Mouse (Mus musculus) embryonic facial prominence, embryonic 15.5 days (tissue): ENCODE data around the gene Nfatc2. TPM values are rescaled to one million over a fixed set of nuclear protein-coding genes. Genes with fewer than 3 reads are reported as not detected.
A peak's percentile ranks its signal among the peaks of the same experiment; 100 is the strongest.

Experiments
- ATAC-seq: fragments of 200-750 bp; cut with Nextera tagmentation; 2 replicates; pipeline ENCODE4 v1.8.0; 2017; ENCODE audit warnings: low read depth, moderate TSS enrichment; ENCODE audit not compliant: insufficient number of reproducible peaks, low FRiP score, low TSS enrichment
- H3K27ac ChIP-seq: fragments of 300-500 bp; sonication (generic); replicated peaks from 2 replicates; pipeline ENCODE4 v1.5.1; 2015; ENCODE audit warnings: mild to moderate bottlenecking, inconsistent platforms
- H3K27me3 ChIP-seq: fragments of 300-500 bp; sonication (generic); 2 replicates; pipeline ENCODE4 v1.6.1; 2015; ENCODE audit warnings: inconsistent platforms
- H3K36me3 ChIP-seq: fragments of 300-500 bp; sonication (generic); 2 replicates; pipeline ENCODE4 v1.6.1; 2015; ENCODE audit warnings: mild to moderate bottlenecking, inconsistent platforms
- H3K4me1 ChIP-seq: fragments of 300-500 bp; sonication (generic); 2 replicates; pipeline ENCODE4 v1.6.1; 2015; ENCODE audit warnings: inconsistent platforms
- H3K4me2 ChIP-seq: fragments of 300-500 bp; sonication (generic); replicated peaks from 2 replicates; pipeline ENCODE4 v1.6.1; 2015; ENCODE audit warnings: mild to moderate bottlenecking, inconsistent platforms
- H3K4me3 ChIP-seq: fragments of 300-500 bp; sonication (generic); replicated peaks from 2 replicates; pipeline ENCODE4 v1.5.1; 2015; ENCODE audit warnings: mild to moderate bottlenecking, inconsistent platforms
- H3K9ac ChIP-seq: fragments of 300-500 bp; sonication (generic); 2 replicates; pipeline ENCODE4 v1.6.1; 2015; ENCODE audit warnings: inconsistent platforms
- H3K9me3 ChIP-seq: fragments of 300-500 bp; sonication (generic); replicated peaks from 2 replicates; pipeline ENCODE4 v1.6.1; 2016; ENCODE audit warnings: inconsistent platforms
- WGBS: fragments of 180-500 bp; shearing (Covaris S2); methylation state at CpG from one replicate; pipeline ENCODE4 v1.1.7; 2015; 5-methylcytosine and 5-hydroxymethylcytosine counted together
- polyA plus RNA-seq: library from polyadenylated mRNA; unstranded; fragments of >200 nt; fragmentation: Nextera tagmentation; extraction: Ambion mirVana; gene quantifications from 2 replicates; pipeline ENCODE4 v1.2.1, GENCODE M21; 2015

The Nfatc2 gene
- polyA plus RNA-seq, 1 experiment from 2014 or later: 5.8 TPM

DNA sequence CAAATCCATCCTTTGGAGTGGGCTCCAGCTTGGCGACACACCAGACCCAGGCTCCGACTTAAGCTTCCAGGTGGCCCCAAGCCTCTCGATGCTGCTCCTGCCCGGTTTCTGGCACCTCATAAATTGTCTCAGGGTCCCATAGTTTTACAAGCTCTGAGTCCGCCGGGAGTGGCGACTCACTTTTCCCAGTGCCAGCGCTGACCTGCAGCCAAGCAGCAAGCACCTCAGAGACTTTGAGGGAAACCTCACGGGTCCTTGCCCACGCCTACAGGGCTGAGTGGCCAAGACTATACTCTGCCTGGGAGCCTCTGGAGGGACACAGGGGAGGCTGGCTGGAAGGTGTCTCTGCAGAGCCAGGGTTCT lies 74.0 kb downstream of the Nfatc2 start:
- Histone ChIP-seq H3K36me3 (0 out of 2 replicates have a peak, but pooled peaks cover 4% of the 10 kb centered on the region), H3K27ac (no peak overlapping the region), H3K4me3 (no peak overlapping the region), H3K4me2 (no peak overlapping the region), H3K9me3 (no peaks in the 10 kb centered on the region), H3K4me1 (peaks cover 24% of the 10 kb centered on the region), H3K27me3 (no peaks in the 10 kb centered on the region), H3K9ac (no peak overlapping the region)
- ATAC-seq: no peak
- 88% methylated on average over 10 of the region's 10 CpGs for WGBS

DNA sequence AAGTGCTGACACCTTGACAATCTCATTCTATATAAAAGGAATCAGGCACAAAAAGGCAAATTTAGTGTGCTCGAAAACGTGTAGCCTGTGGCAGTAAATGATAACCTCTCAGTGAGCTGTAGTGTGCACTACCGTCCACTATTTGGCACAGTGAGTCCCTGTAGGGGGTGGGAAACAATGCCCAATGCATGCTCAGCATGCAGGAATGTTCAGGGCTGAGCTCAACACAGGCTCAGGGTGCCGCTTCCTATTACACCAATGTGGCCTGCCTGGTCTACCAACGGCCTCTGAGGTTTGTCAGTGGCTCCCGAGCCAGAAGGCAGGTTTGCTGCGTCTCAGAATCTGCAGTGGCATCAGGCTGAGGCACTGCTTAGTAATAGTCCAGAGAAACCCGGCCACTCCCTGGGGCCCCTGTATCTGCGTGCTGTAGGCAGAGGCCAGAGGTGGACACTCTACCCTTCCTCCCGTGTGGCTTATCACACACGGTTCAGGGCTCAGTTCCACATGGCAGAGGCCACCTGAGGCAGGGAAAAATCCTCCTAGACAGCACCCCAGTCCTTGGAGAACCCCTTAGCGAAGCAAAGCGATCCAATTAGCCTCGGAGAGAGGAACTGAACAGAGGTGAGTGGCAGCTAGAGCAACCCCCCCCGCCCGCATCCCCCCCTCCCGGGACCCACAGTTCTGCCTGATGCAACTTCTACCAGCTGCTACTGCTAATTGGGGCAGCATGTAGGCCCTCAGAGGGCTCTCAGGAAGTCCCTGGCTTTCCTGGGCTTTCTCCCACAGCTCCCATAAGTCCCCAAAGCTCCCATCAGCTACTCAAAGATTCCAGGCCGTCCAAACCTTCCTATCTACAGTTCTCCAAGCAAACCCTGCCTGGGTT lies 74.7 kb downstream of the Nfatc2 start:
- H3K4me1 ChIP-seq: peaks cover 24% of the 10 kb centered on the region
- no peaks in the 10 kb centered on the region for H3K9me3 ChIP-seq
- WGBS: 78% methylated on average over 18 of the region's 18 CpGs
- H3K4me3 ChIP-seq: no peak overlapping the region
- H3K4me2 ChIP-seq: no peak overlapping the region
- no peak for ATAC-seq
- 0 out of 2 replicates have a peak, but pooled peaks cover 4% of the 10 kb centered on the region for H3K36me3 ChIP-seq
- H3K9ac ChIP-seq: no peak overlapping the region
- no peak overlapping the region for H3K27ac ChIP-seq
- no peaks in the 10 kb centered on the region for H3K27me3 ChIP-seq

DNA sequence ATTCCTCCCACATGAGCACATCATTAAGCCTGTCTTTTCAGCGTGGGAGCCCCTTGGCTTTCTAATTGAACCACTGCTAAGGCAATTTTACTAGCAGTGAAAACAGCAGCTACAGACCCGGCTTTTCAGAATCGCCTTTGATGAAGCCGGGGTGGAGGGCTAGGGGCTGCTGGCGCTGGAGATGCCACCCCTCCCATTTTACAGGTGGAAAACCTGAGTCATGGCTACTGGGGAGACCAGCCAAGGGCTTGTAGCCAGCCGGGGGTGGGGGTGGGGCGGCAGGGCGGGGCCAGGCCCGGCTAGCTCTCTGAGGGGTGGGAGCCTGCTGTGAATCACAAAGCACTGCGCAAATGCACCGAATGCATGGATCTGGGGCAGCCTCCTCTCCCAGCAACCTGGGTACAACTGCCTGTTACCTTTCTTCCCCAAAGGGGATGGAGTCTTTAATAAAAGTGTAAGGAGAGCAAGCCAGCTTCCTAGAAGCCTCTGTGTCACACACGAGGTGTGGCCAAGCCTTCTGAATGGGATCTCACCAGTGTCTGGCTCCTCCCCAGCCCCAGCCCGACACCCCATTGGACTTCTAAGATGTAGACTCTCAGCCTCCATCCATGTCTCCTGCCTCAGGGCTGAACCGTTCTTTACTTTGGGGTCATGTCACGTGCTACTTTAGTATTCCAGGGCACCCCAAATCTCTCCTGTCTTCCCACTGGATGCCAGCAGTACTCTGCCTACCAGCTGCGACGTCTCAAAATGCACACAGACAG lies 75.9 kb downstream of the Nfatc2 start:
- no peak; the same call in 1 of the 2 replicates for ATAC-seq
- Histone ChIP-seq H3K9ac (no peak overlapping the region), H3K9me3 (no peaks in the 10 kb centered on the region), H3K4me3 (peak overlapping the region; percentile 21), H3K27me3 (no peaks in the 10 kb centered on the region), H3K36me3 (0 out of 2 replicates have a peak, but pooled peaks cover 4% of the 10 kb centered on the region), H3K4me1 (peaks cover 24% of the 10 kb centered on the region), H3K4me2 (peak overlapping the region; percentile 55), H3K27ac (peak overlapping the region; percentile 76)
- 13% methylated on average over 17 of the region's 17 CpGs for WGBS

DNA sequence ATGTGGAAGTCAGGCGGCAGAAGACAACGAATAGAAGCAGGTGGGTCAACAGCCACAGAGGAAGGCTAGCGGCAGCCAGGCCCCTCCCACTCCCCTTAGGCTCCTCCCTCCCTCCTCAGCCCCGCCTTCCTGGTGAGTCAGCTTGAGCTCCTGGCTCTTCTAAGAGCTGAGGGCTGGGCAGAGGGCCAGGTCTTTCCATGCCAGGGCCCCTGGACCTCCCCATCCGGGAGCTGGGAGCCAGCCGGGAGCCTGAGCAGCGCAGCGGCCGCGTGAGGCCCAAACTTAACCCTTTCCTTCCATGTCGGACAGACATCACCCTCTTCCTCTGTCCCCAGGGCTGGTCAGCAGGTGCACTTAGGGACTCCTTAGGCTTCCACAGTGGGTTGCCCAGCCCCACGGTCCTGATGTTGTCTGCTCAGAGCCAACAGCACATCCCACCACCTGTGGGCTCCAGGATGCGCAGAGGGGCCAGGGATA lies 76.5 kb downstream of the Nfatc2 start:
- peaks cover 24% of the 10 kb centered on the region for H3K4me1 ChIP-seq
- H3K4me3 ChIP-seq: peak overlapping the region; percentile 21
- WGBS: 1% methylated on average over 13 of the region's 13 CpGs
- peak overlapping the region; percentile 55 for H3K4me2 ChIP-seq
- no peaks in the 10 kb centered on the region for H3K9me3 ChIP-seq
- H3K36me3 ChIP-seq: 0 out of 2 replicates have a peak, but pooled peaks cover 4% of the 10 kb centered on the region
- H3K9ac ChIP-seq: no peak overlapping the region
- ATAC-seq: peak; percentile 86
- H3K27ac ChIP-seq: peak overlapping the region; percentile 76
- H3K27me3 ChIP-seq: no peaks in the 10 kb centered on the region

DNA sequence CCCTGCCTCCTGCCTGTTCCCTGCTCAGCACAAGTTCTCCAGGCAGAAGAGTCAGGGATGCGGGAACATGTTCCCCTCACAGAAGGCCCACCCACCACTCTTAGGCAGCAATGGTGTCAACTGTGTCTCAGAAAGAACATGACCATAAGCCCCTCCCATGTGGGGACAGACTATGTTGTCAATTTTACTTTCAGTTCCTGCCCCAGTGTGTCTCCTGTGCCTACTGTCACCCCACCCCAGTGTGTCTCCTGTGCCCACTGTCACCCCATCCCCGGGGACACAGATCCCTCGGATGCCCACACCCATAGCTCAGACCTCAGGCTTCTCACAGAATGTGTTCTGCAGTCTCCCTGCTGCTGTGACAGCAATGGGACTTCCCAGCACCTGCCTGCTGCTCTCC lies 79.2 kb downstream of the Nfatc2 start:
- H3K4me1 ChIP-seq: peaks cover 23% of the 10 kb centered on the region
- no peak overlapping the region for H3K4me3 ChIP-seq
- H3K27me3 ChIP-seq: no peaks in the 10 kb centered on the region
- no peaks in the 10 kb centered on the region for H3K9me3 ChIP-seq
- H3K4me2 ChIP-seq: no peak overlapping the region
- no peaks in the 10 kb centered on the region for H3K36me3 ChIP-seq
- no peak overlapping the region for H3K27ac ChIP-seq
- H3K9ac ChIP-seq: no peak overlapping the region
- 79% methylated on average over 3 of the region's 3 CpGs for WGBS
- no peak for ATAC-seq

DNA sequence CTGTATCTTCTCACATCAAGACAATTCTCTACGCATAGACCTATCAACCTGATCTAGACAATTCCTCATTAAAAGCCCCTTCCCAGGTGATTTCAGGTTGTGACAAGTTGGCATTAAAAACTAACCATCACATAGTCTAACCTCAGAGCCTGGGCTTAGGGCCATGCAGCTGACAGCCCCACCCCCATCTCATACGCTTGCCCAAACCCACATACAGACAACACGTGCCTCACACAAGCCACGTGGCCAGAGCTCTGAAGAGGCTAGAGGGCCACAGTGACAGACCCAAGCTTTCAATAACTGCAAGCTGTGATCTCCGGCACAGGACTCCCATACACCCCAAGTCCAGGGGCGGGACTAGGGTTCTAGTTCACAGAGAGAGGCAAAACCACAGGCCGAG lies 80.7 kb downstream of the Nfatc2 start:
- ATAC-seq: no peak
- Histone ChIP-seq H3K27ac (no peak overlapping the region), H3K36me3 (no peaks in the 10 kb centered on the region), H3K9me3 (no peaks in the 10 kb centered on the region), H3K4me3 (no peak overlapping the region), H3K4me2 (no peak overlapping the region), H3K9ac (no peak overlapping the region), H3K27me3 (no peaks in the 10 kb centered on the region), H3K4me1 (peaks cover 15% of the 10 kb centered on the region)
- 83% methylated on average over 7 of the region's 7 CpGs for WGBS

DNA sequence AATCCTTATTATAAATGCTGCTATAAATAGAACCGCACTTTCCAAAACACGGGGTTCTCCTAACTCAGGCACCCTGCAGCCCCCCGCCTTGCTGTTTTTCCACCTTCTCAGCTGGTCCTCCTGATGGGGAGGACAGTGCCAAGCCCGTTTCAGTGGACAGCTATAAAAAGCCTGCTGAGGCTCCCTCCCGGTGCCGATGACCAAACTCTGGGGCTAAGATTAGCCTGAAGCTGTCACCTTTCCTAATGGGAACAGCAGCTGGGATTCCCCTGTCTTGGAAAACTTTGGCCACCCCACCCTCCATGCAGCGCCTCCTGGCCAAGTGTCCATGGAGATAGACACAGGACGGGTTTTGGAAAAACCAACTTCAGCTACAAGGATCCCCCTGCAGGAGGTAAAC lies 81.9 kb downstream of the Nfatc2 start:
- Histone ChIP-seq H3K36me3 (no peaks in the 10 kb centered on the region), H3K9ac (no peak overlapping the region), H3K4me1 (peaks cover 3% of the 10 kb centered on the region), H3K9me3 (no peaks in the 10 kb centered on the region), H3K4me2 (no peak overlapping the region), H3K4me3 (no peak overlapping the region), H3K27ac (no peak overlapping the region), H3K27me3 (no peaks in the 10 kb centered on the region)
- ATAC-seq: no peak
- WGBS: 81% methylated on average over 8 of the region's 8 CpGs

DNA sequence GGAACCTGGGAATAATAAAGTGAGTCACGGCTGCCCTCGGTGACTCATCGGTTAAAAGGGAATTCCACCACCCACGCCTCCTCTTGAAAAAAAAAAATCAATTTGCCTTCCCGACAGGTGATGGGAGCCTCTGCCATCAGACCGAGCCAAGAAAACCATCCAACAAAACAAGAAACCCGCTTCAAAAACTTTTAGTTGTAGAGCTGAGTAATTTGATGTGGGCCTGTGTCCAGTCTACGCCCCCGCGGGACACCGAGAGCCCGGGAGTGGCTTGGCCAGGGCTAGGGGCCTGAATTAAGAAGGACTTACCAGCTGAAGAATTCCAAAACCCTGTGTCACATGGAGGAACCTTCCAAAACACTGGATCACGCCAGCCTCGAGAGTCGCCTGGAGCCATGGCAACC lies 83.2 kb downstream of the Nfatc2 start:
- no peaks in the 10 kb centered on the region; the same call in 1 of the 2 replicates for H3K4me1 ChIP-seq
- no peaks in the 10 kb centered on the region for H3K36me3 ChIP-seq
- ATAC-seq: no peak
- no peak overlapping the region for H3K9ac ChIP-seq
- no peaks in the 10 kb centered on the region for H3K9me3 ChIP-seq
- H3K4me2 ChIP-seq: no peak overlapping the region
- H3K27me3 ChIP-seq: no peaks in the 10 kb centered on the region
- 59% methylated on average over 15 of the region's 15 CpGs for WGBS
- H3K27ac ChIP-seq: no peak overlapping the region
- no peak overlapping the region for H3K4me3 ChIP-seq

DNA sequence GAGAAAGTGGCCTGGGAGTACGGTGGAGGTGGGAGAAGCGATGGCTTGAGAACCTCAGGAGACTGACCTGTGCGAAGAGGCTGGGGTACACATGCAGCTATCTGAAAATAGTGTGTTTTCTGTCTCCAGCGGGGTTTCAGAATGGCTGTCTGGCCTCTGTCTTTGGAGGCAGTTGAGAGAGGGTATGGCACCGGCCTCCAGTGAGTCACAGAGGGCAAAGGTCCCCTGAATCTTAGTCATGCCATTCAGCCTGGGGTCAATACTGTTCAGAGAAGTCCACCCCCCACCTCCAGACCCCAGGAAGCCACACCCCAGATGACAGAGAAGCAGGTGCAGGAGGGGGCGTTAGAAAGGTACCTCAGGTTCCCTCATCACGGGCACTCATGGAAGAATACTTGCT lies 83.7 kb downstream of the Nfatc2 start:
- H3K4me1 ChIP-seq: no peaks in the 10 kb centered on the region; the same call in 1 of the 2 replicates
- no peak overlapping the region for H3K27ac ChIP-seq
- H3K36me3 ChIP-seq: no peaks in the 10 kb centered on the region
- no peak overlapping the region for H3K9ac ChIP-seq
- 81% methylated on average over 7 of the region's 7 CpGs for WGBS
- ATAC-seq: no peak
- H3K4me3 ChIP-seq: no peak overlapping the region
- no peaks in the 10 kb centered on the region for H3K27me3 ChIP-seq
- no peaks in the 10 kb centered on the region for H3K9me3 ChIP-seq
- no peak overlapping the region for H3K4me2 ChIP-seq

DNA sequence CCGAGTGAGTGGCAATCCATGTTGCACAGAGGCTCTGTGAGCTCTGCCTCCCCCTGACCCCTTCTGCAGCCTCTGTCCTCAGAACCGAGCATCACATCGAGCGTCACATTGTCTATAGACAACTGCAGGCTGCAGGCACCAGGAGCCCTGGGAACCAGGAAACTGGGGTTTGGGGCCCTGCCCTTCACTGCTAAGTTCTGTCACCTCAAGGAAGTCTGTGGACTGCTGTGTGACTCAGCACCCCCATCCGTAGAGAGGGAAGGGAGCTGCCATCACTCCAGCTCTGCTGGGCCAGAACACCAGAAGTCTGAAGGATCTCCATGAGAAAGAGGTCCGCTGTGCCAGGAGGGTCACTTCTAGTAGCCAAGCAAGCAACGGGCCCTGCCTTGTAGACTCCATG lies 84.7 kb downstream of the Nfatc2 start:
- Histone ChIP-seq H3K4me1 (no peaks in the 10 kb centered on the region; the same call in 1 of the 2 replicates), H3K27me3 (no peaks in the 10 kb centered on the region), H3K9me3 (no peaks in the 10 kb centered on the region), H3K36me3 (no peaks in the 10 kb centered on the region), H3K4me3 (no peak overlapping the region), H3K27ac (no peak overlapping the region), H3K4me2 (no peak overlapping the region), H3K9ac (no peak overlapping the region)
- no peak for ATAC-seq
- 82% methylated on average over 7 of the region's 7 CpGs for WGBS

DNA sequence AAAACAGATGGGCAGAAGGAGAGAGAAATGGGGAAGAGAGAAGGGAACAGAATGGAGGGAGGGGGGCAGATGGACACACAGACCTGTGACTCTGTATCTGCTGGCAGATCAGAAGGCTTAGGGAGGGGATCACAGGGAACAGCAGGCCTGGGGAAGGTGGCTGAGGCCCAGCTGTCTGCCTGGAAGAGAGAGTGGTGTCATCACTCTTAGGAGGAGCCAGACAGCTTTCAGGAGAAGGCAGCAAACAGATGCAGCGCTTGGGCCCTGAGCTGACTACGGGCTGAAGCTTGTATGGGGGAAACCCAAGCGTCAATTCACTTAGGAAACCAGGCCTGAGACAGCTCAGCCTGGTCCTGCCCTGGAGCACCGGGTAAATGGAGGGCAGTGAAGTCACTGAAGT lies 86.0 kb downstream of the Nfatc2 start:
- H3K9ac ChIP-seq: no peak overlapping the region
- H3K36me3 ChIP-seq: no peaks in the 10 kb centered on the region
- H3K27me3 ChIP-seq: no peaks in the 10 kb centered on the region
- H3K27ac ChIP-seq: no peak overlapping the region
- WGBS: 63% methylated on average over 4 of the region's 4 CpGs
- H3K9me3 ChIP-seq: no peaks in the 10 kb centered on the region
- no peak overlapping the region for H3K4me2 ChIP-seq
- no peak overlapping the region for H3K4me3 ChIP-seq
- H3K4me1 ChIP-seq: no peaks in the 10 kb centered on the region; the same call in 1 of the 2 replicates
- no peak for ATAC-seq
